Comparison of ENCODE assay signal across 9 mouse cellular contexts in genomic region chr6:18032271-18032670, GRCm38 (mm10). TPM values are rescaled to one million over a fixed set of nuclear protein-coding genes. Genes with fewer than 3 reads are reported as not detected.
DNase-seq lines count a peak whose midpoint lies in the region; ATAC-seq and TF ChIP-seq lines count a peak whose summit lies in the region.
"Had no signal": no experiment of that assay in that cellular context is flagged by ENCODE, and none has a peak within 500 bp of the region (broad histone marks: within the 10 kb centered on the region; RNA-seq: fewer than 3 reads in every experiment).

No protein-coding gene starts in this region.

- no peaks in the 10 kb centered on the region for H3K36me3 ChIP-seq in heart, embryonic 14.5 days (ENCODE audit: control insufficient read depth, insufficient read depth, low read length)
- no peaks in the 10 kb centered on the region for H3K36me3 ChIP-seq in intestine, postnatal 0 days (ENCODE audit: control insufficient read depth, insufficient read depth)
- H3K36me3 ChIP-seq in neural tube, embryonic 11.5 days (ENCODE audit: control insufficient read depth, insufficient read depth, low read length): no peaks in the 10 kb centered on the region

- no peak overlapping the region for H3K27ac ChIP-seq in heart, embryonic 14.5 days (replicated peaks in 1 of 2; ENCODE audit: control insufficient read depth in 1 of 2, insufficient read depth in 1 of 2, low read depth in 2 of 2, low read length in 2 of 2)
- no peak overlapping the region for H3K27ac ChIP-seq in embryonic fibroblast, embryonic 13.5 days (ENCODE audit: insufficient read depth, low read length)
- no peak overlapping the region for H3K27ac ChIP-seq in intestine, postnatal 0 days (ENCODE audit: low read depth, low read length)
- no peak overlapping the region for H3K27ac ChIP-seq in neural tube, embryonic 11.5 days (ENCODE audit: low read depth, low read length)

- no peaks in the 10 kb centered on the region for H3K9me3 ChIP-seq in heart, embryonic 14.5 days (ENCODE audit: control insufficient read depth, low read length)
- no peaks in the 10 kb centered on the region for H3K9me3 ChIP-seq in intestine, postnatal 0 days (ENCODE audit: control insufficient read depth)
- no peaks in the 10 kb centered on the region for H3K9me3 ChIP-seq in neural tube, embryonic 11.5 days (ENCODE audit: control insufficient read depth, low read length)

- TF ChIP-seq CTCF in embryonic fibroblast, embryonic 13.5 days (IDR thresholded peaks at IDR 0.05; ENCODE audit: borderline replicate concordance, insufficient read depth, low read length): no peak
- no peak for TF ChIP-seq CTCF in intestine, postnatal 0 days (IDR thresholded peaks at IDR 0.05; ENCODE audit: low read depth)

- intact Hi-C loops in heart, postnatal 25 days (cut with DNase I): no loop called here

- H3K27me3 ChIP-seq in heart, embryonic 14.5 days (ENCODE audit: control insufficient read depth, insufficient read depth, low read length): peaks cover 24% of the 10 kb centered on the region; the same call in 1 of the 2 replicates
- H3K27me3 ChIP-seq in intestine, postnatal 0 days (replicated peaks; ENCODE audit: control insufficient read depth, insufficient read depth, low read length): peaks cover 46% of the 10 kb centered on the region
- H3K27me3 ChIP-seq in neural tube, embryonic 11.5 days (ENCODE audit: control insufficient read depth, insufficient read depth, low read length): peaks cover 39% of the 10 kb centered on the region
- H3K27me3 ChIP-seq: CH12.LX had no signal

- peak overlapping the region; percentile 54 for H3K9ac ChIP-seq in heart, embryonic 14.5 days (ENCODE audit: low read length)
- no peak overlapping the region for H3K9ac ChIP-seq in intestine, postnatal 0 days (ENCODE audit: low read depth, low read length)
- H3K9ac ChIP-seq in neural tube, embryonic 11.5 days (ENCODE audit: low read length): no peak overlapping the region

- peak overlapping the region; percentile 54 to 56 for H3K4me3 ChIP-seq in heart, embryonic 14.5 days (ENCODE audit: control insufficient read depth in 1 of 2, insufficient read depth in 1 of 2, low read depth in 1 of 2, low read length in 2 of 2)
- H3K4me3 ChIP-seq in embryonic fibroblast, embryonic 13.5 days (ENCODE audit: insufficient read depth, low read length): peak overlapping the region; percentile 1; the same call in 1 of the 2 replicates
- peak overlapping the region; percentile 41 for H3K4me3 ChIP-seq in intestine, postnatal 0 days (ENCODE audit: low read depth, low read length)
- H3K4me3 ChIP-seq in neural tube, embryonic 11.5 days (ENCODE audit: low read depth, low read length): peak overlapping the region; percentile 35

- H3K4me2 ChIP-seq in heart, embryonic 14.5 days (ENCODE audit: low read length): peak overlapping the region; percentile 96
- H3K4me2 ChIP-seq in intestine, postnatal 0 days (replicated peaks; ENCODE audit: low read depth): peak overlapping the region; percentile 69
- H3K4me2 ChIP-seq in neural tube, embryonic 11.5 days (ENCODE audit: low read depth): peak overlapping the region; percentile 84; the same call in 1 of the 2 replicates

- no peak for DNase-seq in heart, postnatal 25 days (ENCODE audit: low spot score)
- DNase-seq in neural tube, embryonic 11.5 days (ENCODE audit: low spot score): no peak
- DNase-seq in lung, postnatal 10 days: no peak
- no peak for DNase-seq in kidney, adult 11 months

- peaks cover 9 to 12% of the 10 kb centered on the region in 2 experiments; a peak in 3 of 4 replicates for H3K4me1 ChIP-seq in heart, embryonic 14.5 days (ENCODE audit: control insufficient read depth in 2 of 2, insufficient read depth in 2 of 2, low read length in 2 of 2)
- H3K4me1 ChIP-seq in embryonic fibroblast, embryonic 13.5 days (ENCODE audit: control insufficient read depth, insufficient read depth, low read length): no peaks in the 10 kb centered on the region
- 0 out of 2 replicates have a peak, but pooled peaks cover 5% of the 10 kb centered on the region for H3K4me1 ChIP-seq in intestine, postnatal 0 days (replicated peaks; ENCODE audit: control insufficient read depth, insufficient read depth, low read length)
- H3K4me1 ChIP-seq in neural tube, embryonic 11.5 days (ENCODE audit: control insufficient read depth, insufficient read depth, low read length): peaks cover 8% of the 10 kb centered on the region; the same call in 1 of the 2 replicates

- no peak for TF ChIP-seq POLR2A in embryonic fibroblast, embryonic 13.5 days (IDR thresholded peaks at IDR 0.05; ENCODE audit: low read depth, low read length)

- WGBS in heart, embryonic 14.5 days: 33% methylated on average over 6 of the region's 6 CpGs
- 30% methylated on average over 6 of the region's 6 CpGs for WGBS in intestine, postnatal 0 days
- WGBS in neural tube, embryonic 11.5 days: 16% methylated on average over 6 of the region's 6 CpGs

- no peak for ATAC-seq in heart, embryonic 14.5 days (ENCODE audit: insufficient number of reproducible peaks, insufficient read depth, low FRiP score, low read depth)
- ATAC-seq in intestine, postnatal 0 days: no peak
- no peak for ATAC-seq in neural tube, embryonic 11.5 days (ENCODE audit: insufficient read depth, low FRiP score, low TSS enrichment)
- ATAC-seq in megakaryocyte progenitor cell, adult 5-6 weeks (replicated peaks; ENCODE audit: poor library complexity): no peak

RNA-seq across cellular contexts. Expression of gene Wnt2, which starts 1.9 kb away (rescaled TPM):
- 3.3 and 4.5 TPM in 2 replicates for polyA plus RNA-seq in heart, embryonic 14.5 days (2014; fragmentation: Nextera tagmentation; extraction: Ambion mirVana)
- total RNA-seq in heart, postnatal 25 days (2021): 1 to 10 TPM in 1 of 2 experiments, under 1 TPM in 1; 0.75 to 1.2 TPM
- 0.94 and 2.1 TPM in 2 replicates for polyA plus RNA-seq in embryonic fibroblast, embryonic 13.5 days (2011; ENCODE audit: insufficient read length, low read depth, missing spikeins)
- polyA plus RNA-seq in intestine, postnatal 0 days (2015; fragmentation: Nextera tagmentation; extraction: Ambion mirVana): 0.34 and 0.57 TPM in 2 replicates
- 2.2 and 2.8 TPM in 2 replicates for polyA plus RNA-seq in neural tube, embryonic 11.5 days (2014; fragmentation: Nextera tagmentation; extraction: Ambion mirVana)
- not detected in 2 replicates for total RNA-seq in megakaryocyte progenitor cell, adult 5-6 weeks (2015)
- not detected in 2 replicates for total RNA-seq in megakaryocyte progenitor cell, adult 5-6 weeks (2017)
- total RNA-seq: CH12.LX had no signal

Comparison
In these comparisons a context has a peak if more than half of its experiments do, and no peak if none do; other contexts are left out.
1. H3K4me3 ChIP-seq: peak in every context shown above with its lines; median percentile 55 in heart, embryonic 14.5 days; 41 in intestine, postnatal 0 days; 35 in neural tube, embryonic 11.5 days; 1 in embryonic fibroblast, embryonic 13.5 days.